Mouse (Mus musculus) stomach, postnatal 0 days (tissue): ENCODE measurements around the gene Tent4a.

ENCODE experiments used
- CTCF ChIP-seq: IDR thresholded peaks from 2 replicates; pipeline ENCODE4 v1.5.1; 2016; ENCODE audit warnings: antibody characterized with exemption, low read depth, mild to moderate bottlenecking, moderate library complexity
- EP300 ChIP-seq: optimal IDR thresholded peaks from 2 replicates; pipeline ENCODE3; 2016; ENCODE audit warnings: antibody characterized with exemption

- TF ChIP-seq CTCF (no peak), EP300 (no peak)
Observed at GRCm38 (mm10) chr13:69550831-69551230, 16.4 kb upstream of the Tent4a start.
